Mouse (Mus musculus) heart, postnatal 0 days (tissue): ENCODE measurements around the gene Tgfbr3.

Source experiments
- CTCF ChIP-seq: IDR thresholded peaks from 2 replicates; pipeline ENCODE4 v1.5.1; 2016; ENCODE audit warnings: antibody characterized with exemption, control low read depth, low read depth
- EP300 ChIP-seq: IDR thresholded peaks from 2 replicates; pipeline ENCODE4 v1.6.1; 2016; ENCODE audit warnings: antibody characterized with exemption, low read depth

- TF ChIP-seq CTCF: no peak
- no peak for TF ChIP-seq EP300
Observed at GRCm38 (mm10) chr5:107219318-107219717, 70.1 kb downstream of the Tgfbr3 start.
